Mouse (Mus musculus) C2C12 (cell line): ENCODE results near the gene Sar1b. TPM values are rescaled to one million over a fixed set of nuclear protein-coding genes. Genes with fewer than 3 reads are reported as not detected.
"Not testable (repeated sequence)": the region's sequence is repeated elsewhere in the genome, so short reads cannot be mapped to it uniquely, and the experiment has no call there.

Experiments
- H3K27me3 ChIP-seq: one replicate; pipeline ENCODE4 v1.6.1; 2011; ENCODE audit not compliant: control insufficient read depth, insufficient read depth, insufficient read length
- H3K36me3 ChIP-seq: one replicate; pipeline ENCODE4 v1.6.1; 2011; ENCODE audit not compliant: control insufficient read depth, insufficient read depth
- H3K4me3 ChIP-seq: one replicate; pipeline ENCODE4 v1.5.1; 2011; ENCODE audit warnings: mild to moderate bottlenecking, control low read depth; ENCODE audit not compliant: poor library complexity, insufficient read depth, severe bottlenecking
- H3K79me2 ChIP-seq: one replicate; pipeline ENCODE4 v1.6.1; 2011; ENCODE audit not compliant: control insufficient read depth, insufficient read depth
- H3K79me3 ChIP-seq: one replicate; pipeline ENCODE4 v1.6.1; 2011; ENCODE audit warnings: low read depth, control low read depth
- H3ac ChIP-seq: one replicate; pipeline ENCODE3; 2011; ENCODE audit warnings: low read depth; ENCODE audit not compliant: control insufficient read depth, insufficient read length
- CEBPB ChIP-seq: IDR thresholded peaks from one replicate; pipeline ENCODE4 v1.6.1; 2011; ENCODE audit warnings: low read depth, mild to moderate bottlenecking, control low read depth, moderate library complexity
- CTCF ChIP-seq: IDR thresholded peaks from one replicate; pipeline ENCODE4 v1.5.1; 2011; ENCODE audit not compliant: control insufficient read depth, insufficient read depth, insufficient read length
- FOSL1 ChIP-seq: IDR thresholded peaks from one replicate; pipeline ENCODE4 v1.8.0; 2011; ENCODE audit warnings: mild to moderate bottlenecking, low read length; ENCODE audit not compliant: poor library complexity, insufficient read depth, severe bottlenecking
- MAX ChIP-seq: IDR thresholded peaks from one replicate; pipeline ENCODE4 v1.6.1; 2011; ENCODE audit warnings: mild to moderate bottlenecking, control low read depth
- MYOD1 ChIP-seq: IDR thresholded peaks from one replicate; pipeline ENCODE4 v1.6.1; 2011; ENCODE audit warnings: low read depth; ENCODE audit not compliant: control insufficient read depth, insufficient read length
- MYOG ChIP-seq: IDR thresholded peaks from one replicate; pipeline ENCODE4 v1.6.1; 2011; ENCODE audit not compliant: control insufficient read depth, insufficient read length; ENCODE audit errors: extremely low read depth
- USF1 ChIP-seq: IDR thresholded peaks from one replicate; pipeline ENCODE4 v1.6.1; 2011; ENCODE audit warnings: low read depth, mild to moderate bottlenecking, control low read depth, moderate library complexity
- polyA plus RNA-seq: library from polyadenylated mRNA; unstranded; fragments of >200 nt; fragmentation: generic; extraction: Trizol; gene quantifications from one replicate; pipeline ENCODE4 v1.2.1, GENCODE M21; 2012; ENCODE audit warnings: missing spikeins

Gene Sar1b
- polyA plus RNA-seq, 1 experiment: 50.4 TPM

- Histone ChIP-seq H3K27me3 (no peaks in the 10 kb centered on the region), H3ac (no peak overlapping the region), H3K36me3 (peaks cover 36% of the 10 kb centered on the region), H3K4me3 (no peak overlapping the region), H3K79me2 (peaks cover 58% of the 10 kb centered on the region), H3K79me3 (peaks cover 33% of the 10 kb centered on the region)
- TF ChIP-seq MYOG (no peak), CTCF (no peak), FOSL1 (no peak), MYOD1 (no peak), CEBPB (no peak), USF1 (no peak), MAX (no peak)
These were observed 17.4 kb upstream of the Sar1b start for GRCm38 (mm10) chr11:51746096-51746495.

GRCm38 (mm10) chr11:51751623-51752225 is 11.8 kb upstream of the Sar1b start:
- H3K27me3 ChIP-seq, H3ac ChIP-seq, H3K4me3 ChIP-seq: not testable (repeated sequence)
- Histone ChIP-seq H3K36me3 (peaks cover 22% of the 10 kb centered on the region), H3K79me3 (peaks cover 66% of the 10 kb centered on the region), H3K79me2 (peaks cover 98% of the 10 kb centered on the region)

GRCm38 (mm10) chr11:51755621-51756311 is 7.7 kb upstream of the Sar1b start:
- H3K27me3 ChIP-seq: no peaks in the 10 kb centered on the region

GRCm38 (mm10) chr11:51756352-51756771 is 7.1 kb upstream of the Sar1b start:
- Histone ChIP-seq H3ac (peak overlapping the region; percentile 87), H3K27me3 (no peaks in the 10 kb centered on the region), H3K36me3 (peaks cover 15% of the 10 kb centered on the region), H3K79me2 (peaks cover 52% of the 10 kb centered on the region), H3K79me3 (peaks cover 40% of the 10 kb centered on the region), H3K4me3 (peak overlapping the region; percentile 97)
- peak; percentile 88 for TF ChIP-seq MAX
- TF ChIP-seq MYOG: no peak
- no peak for TF ChIP-seq MYOD1
- no peak for TF ChIP-seq CEBPB
- no peak for TF ChIP-seq CTCF
- TF ChIP-seq USF1: peak; percentile 34

More at GRCm38 (mm10) chr11:51755621-51756311, 7.7 kb upstream of the Sar1b start:
- TF ChIP-seq CEBPB: no peak
- TF ChIP-seq MYOG: no peak
- no peak for TF ChIP-seq CTCF
- TF ChIP-seq USF1: no peak
- no peak for TF ChIP-seq MYOD1
- no peak for TF ChIP-seq FOSL1
- Histone ChIP-seq H3ac (peak overlapping the region; percentile 87), H3K4me3 (peak overlapping the region; percentile 97), H3K79me2 (peaks cover 58% of the 10 kb centered on the region), H3K36me3 (peaks cover 15% of the 10 kb centered on the region), H3K79me3 (peaks cover 46% of the 10 kb centered on the region)

- no peak for TF ChIP-seq USF1
- TF ChIP-seq MYOD1: no peak
- TF ChIP-seq FOSL1: no peak
- peaks cover 35% of the 10 kb centered on the region for H3K79me3 ChIP-seq
- H3K79me2 ChIP-seq: peaks cover 45% of the 10 kb centered on the region
- H3K27me3 ChIP-seq: no peaks in the 10 kb centered on the region
- peaks cover 12% of the 10 kb centered on the region for H3K36me3 ChIP-seq
- H3ac ChIP-seq: no peak overlapping the region
- H3K4me3 ChIP-seq: peak overlapping the region; percentile 97
These were observed 6.5 kb upstream of the Sar1b start for GRCm38 (mm10) chr11:51757023-51757422.

- H3K27me3 ChIP-seq: no peaks in the 10 kb centered on the region
- no peak overlapping the region for H3K4me3 ChIP-seq
- H3ac ChIP-seq: no peak overlapping the region
- H3K79me3 ChIP-seq: peaks cover 32% of the 10 kb centered on the region
- no peak for TF ChIP-seq MYOD1
- TF ChIP-seq FOSL1: no peak
- TF ChIP-seq MAX: no peak
- TF ChIP-seq CTCF: no peak
- no peak for TF ChIP-seq MYOG
- TF ChIP-seq USF1: no peak
- TF ChIP-seq CEBPB: no peak
- H3K79me2 ChIP-seq: peaks cover 39% of the 10 kb centered on the region
- peaks cover 12% of the 10 kb centered on the region for H3K36me3 ChIP-seq
These were observed 5.9 kb upstream of the Sar1b start for GRCm38 (mm10) chr11:51757625-51758024.

GRCm38 (mm10) chr11:51758207-51758606 is 5.3 kb upstream of the Sar1b start:
- not testable (repeated sequence) for H3K4me3 ChIP-seq
- H3K36me3 ChIP-seq: peaks cover 12% of the 10 kb centered on the region

More at GRCm38 (mm10) chr11:51758207-51758606, 5.3 kb upstream of the Sar1b start:
- Histone ChIP-seq H3K79me3 (peaks cover 26% of the 10 kb centered on the region), H3K79me2 (peaks cover 34% of the 10 kb centered on the region)
- H3K27me3 ChIP-seq, H3ac ChIP-seq: not testable (repeated sequence)
